Mouse (Mus musculus) lung, adult 2 months (tissue): Measurements from ENCODE around the gene Palb2.

Source experiments
- CTCF ChIP-seq: fragments of 200-500 bp; IDR thresholded peaks from 2 replicates; pipeline ENCODE4 v1.5.1; 2011; ENCODE audit warnings: mild to moderate bottlenecking, low read length, control low read depth; ENCODE audit not compliant: insufficient read depth
- POLR2A ChIP-seq: fragments of 200-500 bp; IDR thresholded peaks from 2 replicates; pipeline ENCODE4 v1.6.1; 2011; ENCODE audit warnings: low read depth, mild to moderate bottlenecking, control low read depth, low read length, borderline replicate concordance; ENCODE audit errors: extremely low read depth

DNA sequence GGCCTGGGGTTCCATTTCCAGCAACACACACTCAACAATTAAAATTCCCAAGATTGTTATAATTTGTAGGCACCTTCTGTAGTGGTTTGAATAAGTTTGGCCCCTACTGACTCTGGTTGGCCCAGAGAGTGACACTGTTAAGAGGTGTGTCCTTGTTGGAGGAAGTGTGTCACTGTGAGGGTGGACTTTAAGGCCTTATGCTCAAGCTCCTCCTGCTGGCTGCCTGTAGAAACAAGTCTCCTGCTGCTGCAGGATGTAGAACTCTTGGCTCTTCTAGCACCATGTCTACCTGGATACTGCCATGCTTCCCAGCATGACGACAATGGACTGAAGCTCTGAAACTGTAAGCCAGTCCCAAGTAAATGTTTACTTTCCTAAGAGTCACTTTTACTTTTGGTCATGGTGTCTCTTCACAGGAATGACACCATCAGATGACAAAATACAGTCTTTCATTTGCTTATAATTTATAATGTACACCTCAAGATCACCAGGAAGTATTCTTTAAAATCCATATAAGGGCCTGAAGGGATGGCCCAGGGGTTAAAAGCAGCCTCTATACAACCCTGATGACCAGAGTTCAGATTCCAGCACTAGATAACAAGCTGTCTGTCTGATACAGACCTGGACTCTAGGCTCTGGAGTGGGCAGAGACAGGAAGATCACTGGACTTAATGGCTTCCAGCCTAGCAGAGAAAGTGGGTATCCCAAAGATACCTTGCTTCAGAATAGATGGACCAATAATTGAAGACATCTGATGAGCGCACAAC lies 38.0 kb downstream of the Palb2 start:
- TF ChIP-seq CTCF (0 out of 2 replicates have a peak, but pooled peaks have one; percentile 1), POLR2A (no peak)
